Mouse (Mus musculus): ENCODE measurements around the gene Pbrm1. TPM values are rescaled to one million over a fixed set of nuclear protein-coding genes. Genes with fewer than 3 reads are reported as not detected.

The Pbrm1 gene
- polyA plus RNA-seq (2015; fragmentation: Nextera tagmentation; extraction: Ambion mirVana), result 72.5 and 77.0 TPM in 2 replicates

DNA sequence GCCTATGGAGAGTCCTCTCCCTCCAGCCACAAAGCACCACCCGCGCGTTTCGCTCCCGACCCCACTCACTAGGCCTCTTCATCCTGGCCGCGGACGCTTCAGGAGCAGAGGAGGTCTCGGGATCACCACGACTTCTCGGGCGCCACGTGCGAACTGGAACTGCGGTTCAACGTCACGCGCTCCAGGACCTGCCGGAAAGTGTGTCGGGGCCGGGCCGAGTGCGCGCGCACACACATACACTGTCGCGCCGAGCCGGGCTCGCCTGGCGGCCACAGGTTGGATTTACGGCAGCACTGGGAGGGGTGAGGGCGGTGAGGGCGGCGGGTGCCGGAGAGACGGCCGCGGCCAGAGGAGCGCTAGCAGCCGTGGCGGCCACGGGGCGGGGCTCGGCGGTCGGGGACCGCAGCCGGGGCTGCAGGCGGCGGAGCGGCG, at the start of gene Pbrm1, which contains the start of gene Gnl3:
Gene Pbrm1 (plus strand): TSS at position 279 of the 432 bp plus-strand sequence.
Gene Gnl3 (minus strand): TSS at position 293 of the 432 bp plus-strand sequence.

GRCm38 (mm10) chr14:31001307-31002205, 17.4 kb upstream of the Pbrm1 start, which contains the start of the genes Glt8d1 and Spcs1:
TSS of gene Glt8d1 (plus strand) at chr14:31001400.
TSS of gene Spcs1 (minus strand) at chr14:31001672.

GRCm38 (mm10) chr14:31128826-31129219, 109.9 kb downstream of the Pbrm1 start, which contains the start of gene Smim4:
TSS of gene Smim4 (minus strand) at chr14:31128956.

DNA sequence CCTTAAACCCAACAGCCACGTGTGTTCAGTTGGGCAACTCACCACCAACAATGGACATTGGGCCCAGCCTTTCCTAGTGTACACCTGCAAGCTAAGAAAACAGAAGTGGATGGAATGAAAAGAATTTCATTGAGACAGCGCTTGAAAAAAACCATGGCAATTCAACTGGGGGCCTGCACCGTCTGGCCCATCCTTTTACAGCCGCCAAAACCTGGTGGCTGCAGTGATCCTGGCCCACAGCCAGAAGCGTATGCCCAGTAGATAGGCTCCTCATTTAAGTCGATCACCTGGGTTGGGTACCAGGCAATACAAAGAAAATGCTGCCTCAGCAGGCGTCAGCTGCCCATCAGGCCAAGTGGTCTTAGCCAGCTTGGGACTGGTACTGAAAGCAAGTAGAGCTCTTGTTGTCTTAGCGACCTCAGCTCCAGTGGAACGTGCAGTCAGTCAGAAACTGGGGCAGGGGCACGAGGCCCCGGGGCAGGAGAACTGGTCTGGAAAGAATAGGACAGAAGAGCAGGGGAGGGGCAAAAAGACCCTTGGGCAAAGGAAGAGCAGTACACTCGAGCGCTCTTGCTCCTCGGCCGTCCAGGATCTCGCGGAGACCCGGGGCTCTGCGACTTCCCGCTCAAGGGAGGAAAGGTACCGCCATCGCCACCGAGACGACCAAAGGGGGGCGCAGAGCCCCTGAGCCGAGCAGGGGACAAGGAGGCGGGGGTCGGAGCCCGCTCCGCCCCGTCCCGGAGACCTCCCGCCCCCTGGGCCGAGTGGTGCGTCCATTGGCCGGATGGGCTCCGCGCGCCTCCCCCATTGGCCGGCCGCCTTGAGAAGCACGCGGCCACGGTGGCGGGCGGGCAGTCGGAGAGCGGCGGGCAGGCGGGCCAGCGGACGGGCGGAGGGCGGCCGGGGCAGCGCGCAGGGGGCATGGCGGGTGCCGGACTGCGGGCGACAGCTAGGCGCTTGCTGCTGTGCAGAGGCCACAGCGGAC, 111.6 kb downstream of the Pbrm1 start, which contains the start of gene Nt5dc2:
Gene Nt5dc2 (plus strand): TSS at position 818 of the 985 bp plus-strand sequence.

GRCm38 (mm10) chr14:31168425-31168824, 149.5 kb downstream of the Pbrm1 start, which contains the start of gene Stab1:
TSS of gene Stab1 (minus strand) at chr14:31168641.

Other genes starting within 250 kb of the Pbrm1 start
- 17.8 and 21.5 TPM in 2 replicates for gene Tmem110, start 193.5 kb upstream of the Pbrm1 start, polyA plus RNA-seq (2015; fragmentation: Nextera tagmentation; extraction: Ambion mirVana)
- gene Mustn1, start 139.9 kb upstream of the Pbrm1 start, polyA plus RNA-seq (2015; fragmentation: Nextera tagmentation; extraction: Ambion mirVana), result 2.5 and 4.4 TPM in 2 replicates
- not detected in 2 replicates for gene Itih4, start 132.7 kb upstream of the Pbrm1 start, polyA plus RNA-seq (2015; fragmentation: Nextera tagmentation; extraction: Ambion mirVana)
- 10.3 and 10.8 TPM in 2 replicates for gene Itih3, start 95.4 kb upstream of the Pbrm1 start, polyA plus RNA-seq (2015; fragmentation: Nextera tagmentation; extraction: Ambion mirVana)
- gene Itih1, start 75.8 kb upstream of the Pbrm1 start, polyA plus RNA-seq (2015; fragmentation: Nextera tagmentation; extraction: Ambion mirVana), result not detected in 2 replicates
- 11.5 and 13.1 TPM in 2 replicates for gene Nek4, start 67.8 kb upstream of the Pbrm1 start, polyA plus RNA-seq (2015; fragmentation: Nextera tagmentation; extraction: Ambion mirVana)
- 46.2 and 49.6 TPM in 2 replicates for gene Glt8d1, start 17.7 kb upstream of the Pbrm1 start, polyA plus RNA-seq (2015; fragmentation: Nextera tagmentation; extraction: Ambion mirVana)
- gene Spcs1, start 17.5 kb upstream of the Pbrm1 start, polyA plus RNA-seq (2015; fragmentation: Nextera tagmentation; extraction: Ambion mirVana), result 435 and 488 TPM in 2 replicates
- gene Gnl3, start within 50 bp of the Pbrm1 start, polyA plus RNA-seq (2015; fragmentation: Nextera tagmentation; extraction: Ambion mirVana), result 46.8 and 51.4 TPM in 2 replicates
- gene Smim4, start 109.8 kb downstream of the Pbrm1 start, polyA plus RNA-seq (2015; fragmentation: Nextera tagmentation; extraction: Ambion mirVana), result 63.0 and 75.6 TPM in 2 replicates
- 128 and 139 TPM in 2 replicates for gene Nt5dc2, start 111.9 kb downstream of the Pbrm1 start, polyA plus RNA-seq (2015; fragmentation: Nextera tagmentation; extraction: Ambion mirVana)
- gene Stab1, start 149.5 kb downstream of the Pbrm1 start, polyA plus RNA-seq (2015; fragmentation: Nextera tagmentation; extraction: Ambion mirVana), result 13.3 and 15.1 TPM in 2 replicates
- 4.8 and 5.0 TPM in 2 replicates for gene Tnnc1, start 189.2 kb downstream of the Pbrm1 start, polyA plus RNA-seq (2015; fragmentation: Nextera tagmentation; extraction: Ambion mirVana)
- gene Nisch, start 197.8 kb downstream of the Pbrm1 start, polyA plus RNA-seq (2015; fragmentation: Nextera tagmentation; extraction: Ambion mirVana), result 204 and 249 TPM in 2 replicates
- gene Sema3g, start 198.7 kb downstream of the Pbrm1 start, polyA plus RNA-seq (2015; fragmentation: Nextera tagmentation; extraction: Ambion mirVana), result 0.39 and 0.48 TPM in 2 replicates
- gene Phf7, start 232.2 kb downstream of the Pbrm1 start, polyA plus RNA-seq (2015; fragmentation: Nextera tagmentation; extraction: Ambion mirVana), result 8.2 and 10.3 TPM in 2 replicates
- 74.3 and 86.2 TPM in 2 replicates for gene Bap1, start 232.3 kb downstream of the Pbrm1 start, polyA plus RNA-seq (2015; fragmentation: Nextera tagmentation; extraction: Ambion mirVana)